Mouse (Mus musculus) retina, adult 2 months (tissue): ENCODE measurements around the gene Eipr1.
"Not testable (repeated sequence)": the region's sequence is repeated elsewhere in the genome, so short reads cannot be mapped to it uniquely, and the experiment has no call there.

ENCODE experiments used
- DNase-seq: peaks from one replicate; pipeline ENCODE4 v3.0.0-alpha.2; 2012; ENCODE audit warnings: low read depth, low spot score

Gene Eipr1

GRCm38 (mm10) chr12:28889068-28889674 is 137.6 kb downstream of the Eipr1 start:
- no peak for DNase-seq

GRCm38 (mm10) chr12:28891523-28891922 is 139.9 kb downstream of the Eipr1 start:
- no peak for DNase-seq

GRCm38 (mm10) chr12:28896577-28896976 is 145.0 kb downstream of the Eipr1 start:
- no peak for DNase-seq

DNA sequence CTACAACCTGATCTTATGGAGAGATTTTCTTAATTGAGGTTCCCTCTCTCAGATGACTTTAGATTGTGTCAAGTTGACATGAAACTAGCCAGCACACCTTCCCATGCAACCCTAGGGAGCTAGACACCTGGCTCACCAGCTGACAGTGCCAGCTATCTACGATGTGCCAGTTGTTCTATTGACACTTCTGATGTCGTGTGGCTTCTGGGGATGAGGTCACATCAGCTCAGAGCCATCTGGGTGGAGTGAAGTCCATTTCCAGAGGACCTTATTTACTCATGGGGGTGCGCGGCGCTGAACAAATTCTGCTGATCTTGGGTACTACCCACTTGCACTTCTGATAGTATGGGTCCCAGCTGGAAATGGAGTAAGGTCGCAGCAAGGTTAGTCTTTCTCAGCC is 146.7 kb downstream of the Eipr1 start:
- DNase-seq: no peak

GRCm38 (mm10) chr12:28899696-28900095 is 148.1 kb downstream of the Eipr1 start:
- DNase-seq: no peak

DNA sequence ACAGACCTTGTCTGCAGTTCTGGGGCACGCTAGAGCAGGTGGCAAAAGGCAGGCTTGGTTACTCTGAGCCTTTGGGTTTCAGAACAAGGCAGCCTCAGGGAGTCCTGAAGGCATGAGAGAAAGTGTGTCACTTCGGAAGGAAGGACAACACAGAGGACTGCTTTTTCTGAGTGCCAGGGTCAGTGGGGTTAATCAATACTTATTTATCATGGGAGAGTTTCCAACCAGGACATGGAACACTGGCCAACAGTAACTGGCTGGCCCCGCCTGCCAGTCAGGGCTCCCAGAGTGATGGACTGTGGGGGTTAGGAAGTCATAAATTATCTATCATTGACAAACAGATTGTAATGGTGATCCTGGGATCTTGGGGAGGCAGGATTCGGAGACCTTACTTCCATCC is 148.7 kb downstream of the Eipr1 start:
- DNase-seq: no peak

DNA sequence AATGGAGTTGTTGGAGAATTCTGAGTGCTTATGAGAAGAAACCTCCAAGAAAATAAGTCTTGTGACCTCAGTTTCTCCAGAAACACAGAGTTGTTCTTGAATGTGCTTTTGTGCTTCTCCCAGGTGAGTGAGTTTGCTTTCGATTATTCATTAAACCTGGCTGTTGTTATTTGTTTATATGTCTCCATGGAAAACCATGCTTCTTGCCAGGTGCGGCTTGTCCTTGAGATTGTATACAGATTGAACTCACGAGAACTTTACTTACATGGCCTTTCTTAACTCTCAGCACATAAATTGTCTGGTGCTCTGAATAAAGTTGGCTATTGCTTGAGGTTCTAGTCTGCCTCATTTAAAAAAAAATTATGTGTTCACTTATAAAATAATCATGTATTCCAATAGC is 150.5 kb downstream of the Eipr1 start:
- no peak for DNase-seq

DNA sequence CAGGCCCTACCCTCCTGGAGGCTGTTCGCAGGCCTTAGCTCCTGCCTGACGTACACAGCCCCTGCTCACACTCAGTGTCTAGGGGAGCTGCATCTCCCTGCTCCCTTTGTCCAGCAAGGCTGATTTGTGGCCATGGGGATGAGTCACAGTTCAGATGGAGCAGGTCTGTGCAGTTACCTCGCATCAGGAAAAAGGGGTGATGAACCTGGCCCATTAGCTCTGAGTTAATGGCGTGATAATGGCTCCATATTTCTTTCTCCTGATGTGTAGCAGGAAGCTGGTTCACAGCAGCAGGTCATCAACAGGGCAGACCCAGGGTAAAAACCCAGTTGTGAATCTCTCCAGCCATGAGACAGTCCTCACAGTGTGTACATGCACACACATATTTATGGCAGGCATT is 151.5 kb downstream of the Eipr1 start:
- no peak for DNase-seq

DNA sequence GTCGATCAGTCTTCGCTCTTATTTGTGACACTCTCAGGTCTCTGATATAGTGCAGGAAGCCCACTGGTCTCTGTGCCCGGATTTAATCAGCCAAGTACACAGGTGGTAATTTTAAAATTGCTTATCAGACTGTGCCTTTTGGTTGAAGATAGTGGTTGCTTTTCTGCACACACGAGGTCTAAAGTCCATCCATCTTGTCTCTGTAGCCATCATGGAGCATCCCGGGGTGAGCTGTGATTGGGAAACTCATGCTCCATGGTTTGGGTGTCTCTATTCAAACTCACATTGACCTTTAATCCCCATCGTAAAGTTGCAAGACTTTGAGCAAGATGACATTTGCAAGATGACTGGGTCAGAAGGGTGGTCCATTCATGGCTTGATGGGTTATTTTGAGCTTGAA is 153.9 kb downstream of the Eipr1 start:
- no peak for DNase-seq

DNA sequence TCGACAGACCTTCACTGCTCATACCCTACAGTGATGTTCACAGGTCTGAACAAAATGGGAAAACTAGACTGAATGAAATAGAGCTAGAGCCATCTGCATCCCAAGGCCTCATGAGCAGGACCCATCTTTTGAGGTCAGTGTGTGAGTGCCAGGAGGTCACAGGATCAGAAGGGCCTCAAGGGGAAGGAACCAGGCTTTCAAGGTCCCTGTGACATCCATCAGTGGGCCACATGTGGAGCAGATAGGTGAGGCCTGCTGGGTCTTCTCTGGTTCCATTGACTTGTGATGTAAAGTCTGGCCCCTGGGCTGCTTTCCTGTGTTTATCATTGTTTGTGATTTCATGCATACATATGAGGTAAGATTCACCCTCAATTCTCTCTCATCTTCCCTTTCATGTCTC is 154.4 kb downstream of the Eipr1 start:
- no peak for DNase-seq

DNA sequence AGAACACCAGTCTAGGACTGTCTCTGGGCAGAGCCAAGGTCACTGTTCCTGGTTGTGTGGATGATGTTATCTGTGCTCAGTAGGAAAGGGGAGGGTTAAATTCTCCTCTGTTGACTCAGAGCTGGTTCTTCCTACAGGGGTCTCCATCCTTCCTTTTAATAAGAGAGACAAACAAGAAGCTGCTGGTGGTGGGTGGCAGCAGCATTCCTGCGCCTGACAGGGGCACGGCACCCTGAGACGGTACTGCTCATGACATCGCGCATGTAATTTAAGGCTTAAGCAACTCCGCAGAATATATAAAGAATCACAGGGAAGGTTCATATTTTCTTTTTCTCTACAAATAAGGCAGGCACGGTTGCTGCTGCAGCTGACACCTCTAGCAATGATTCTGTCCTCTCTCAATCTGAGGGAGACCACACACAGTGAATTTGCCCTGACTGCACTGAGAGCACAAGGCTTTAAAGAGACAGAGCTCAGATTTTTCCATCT is 155.2 kb downstream of the Eipr1 start:
- DNase-seq: no peak

DNA sequence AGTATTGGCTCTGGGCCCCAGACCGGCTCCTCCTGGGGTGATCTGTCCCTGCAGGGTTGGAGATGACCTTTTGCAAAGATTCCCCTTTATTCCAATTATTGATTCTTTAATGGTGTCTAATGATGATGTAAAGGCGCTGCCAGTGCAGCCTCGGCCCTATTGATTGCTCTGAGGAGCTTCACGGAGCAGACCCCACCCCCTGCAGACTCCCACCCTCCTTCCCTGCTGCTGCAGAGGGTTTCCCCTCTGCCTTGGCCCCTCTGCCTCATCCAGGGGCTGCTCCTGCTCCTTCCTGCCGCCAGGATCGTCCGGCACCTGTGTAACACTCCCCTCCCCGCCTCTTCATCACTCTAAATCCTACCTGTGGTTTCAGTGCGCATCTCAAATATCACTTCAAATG is 156.2 kb downstream of the Eipr1 start:
- DNase-seq: no peak

DNA sequence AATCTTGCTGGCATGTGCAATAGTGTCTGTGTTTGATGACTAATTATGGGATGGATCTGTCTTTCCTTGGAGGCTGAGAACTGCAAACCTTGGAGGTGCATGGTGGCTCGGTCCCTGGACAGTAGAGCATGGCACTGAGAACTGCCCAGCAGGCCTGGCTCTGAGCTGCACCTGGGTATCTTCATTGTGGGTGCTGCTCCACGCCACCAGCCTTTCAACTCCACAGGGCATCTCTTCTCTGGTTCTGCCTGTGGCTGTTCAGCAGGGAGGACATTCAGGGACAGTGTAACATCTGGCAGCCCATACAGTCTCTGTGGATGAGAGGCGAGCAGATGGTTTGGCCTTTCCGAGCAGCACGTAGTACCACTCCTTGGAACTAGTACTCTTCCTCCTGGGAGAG is 158.2 kb downstream of the Eipr1 start:
- DNase-seq: no peak

DNA sequence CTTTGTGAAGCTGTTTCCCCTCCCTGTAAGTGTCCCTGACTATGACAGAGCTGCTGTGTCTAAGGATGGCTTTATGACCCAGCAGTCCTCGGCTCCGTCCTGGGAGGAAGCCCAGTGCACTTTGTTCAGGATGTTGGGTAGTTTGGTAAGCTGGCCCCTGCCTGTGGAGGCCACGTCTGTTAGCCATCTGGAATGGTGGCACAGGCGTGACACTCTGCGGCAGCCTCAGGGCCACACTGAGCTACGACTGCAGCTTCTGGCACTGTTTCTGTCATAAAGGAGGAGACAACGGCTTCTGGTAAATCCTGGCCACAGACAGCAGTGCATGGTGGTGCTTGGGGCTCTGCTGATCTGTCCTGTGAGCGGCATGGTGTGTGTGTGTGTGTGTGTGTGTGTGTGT is 159.0 kb downstream of the Eipr1 start:
- DNase-seq: no peak

DNA sequence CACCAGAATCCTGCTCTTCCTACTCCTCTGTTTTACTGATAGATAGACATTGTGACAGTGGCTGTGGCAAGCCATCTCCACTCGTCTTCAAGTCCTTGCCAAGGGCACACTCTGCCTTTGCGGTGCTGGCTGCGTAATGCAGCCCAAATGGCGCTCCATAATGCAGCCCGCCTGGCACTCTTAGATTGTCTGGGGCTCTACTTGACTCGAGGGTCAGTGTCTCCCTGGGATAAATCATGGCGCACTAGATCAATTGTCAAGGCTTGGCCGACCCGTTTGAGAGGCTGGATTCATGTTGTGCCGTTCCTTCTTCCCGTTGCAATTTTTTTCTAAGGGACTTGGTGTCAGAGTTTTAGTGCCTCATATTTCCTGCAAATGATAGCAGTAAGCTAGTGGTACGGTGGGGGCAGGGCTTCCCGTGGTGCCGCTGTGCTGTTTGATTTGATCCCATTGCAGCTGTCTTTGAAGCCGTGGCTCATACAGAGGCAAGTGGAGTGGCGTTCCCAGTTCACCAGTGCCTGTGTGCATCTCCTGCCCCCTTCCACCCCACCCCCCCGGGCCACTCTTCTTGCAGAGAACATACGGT is 160.8 kb downstream of the Eipr1 start:
- DNase-seq: no peak

DNA sequence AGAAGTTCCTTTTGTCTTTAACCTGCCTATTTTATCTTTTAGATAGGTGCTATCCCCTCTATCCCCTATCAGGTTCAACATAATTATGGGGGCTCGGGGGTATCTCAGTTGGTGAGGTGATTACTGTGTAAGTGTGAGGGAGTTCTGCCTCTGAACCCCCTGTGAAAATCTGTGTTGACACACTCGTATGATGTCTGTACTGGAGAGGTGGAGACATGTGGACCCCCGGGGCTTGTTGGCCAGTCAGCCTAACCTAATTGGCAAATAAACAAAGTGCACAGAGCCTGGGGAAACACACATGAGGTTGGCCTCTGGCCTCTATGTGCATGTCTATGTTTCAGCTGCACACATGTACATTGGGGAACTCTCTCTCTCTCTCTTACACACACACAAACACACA is 161.5 kb downstream of the Eipr1 start:
- DNase-seq: no peak

DNA sequence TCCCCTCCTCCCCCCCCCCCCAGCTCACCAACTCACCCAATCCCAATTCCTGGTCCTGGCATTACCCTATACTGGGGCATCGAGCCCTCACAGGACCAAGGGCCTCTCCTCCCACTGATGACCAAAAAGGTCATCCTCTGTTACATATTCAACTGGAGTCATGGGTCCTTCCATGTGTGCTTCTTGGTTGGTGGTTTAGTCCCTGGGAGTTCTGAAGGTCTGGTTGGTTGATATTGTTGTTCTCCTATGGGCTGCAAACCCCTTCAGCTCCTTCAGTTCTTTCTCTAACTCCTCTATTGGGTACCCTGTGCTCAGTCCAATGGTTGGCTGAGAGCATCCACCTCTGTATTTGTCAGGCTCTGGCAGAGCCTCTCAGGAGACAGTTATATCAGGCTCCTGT is 162.5 kb downstream of the Eipr1 start:
- not testable (repeated sequence) for DNase-seq
